Mouse (Mus musculus): ENCODE measurements around the gene Gm20517.

- no peak for TF ChIP-seq EP300 (optimal IDR thresholded peaks at IDR 0.05)
- TF ChIP-seq CTCF (IDR thresholded peaks at IDR 0.05; ENCODE audit: low read depth), result no peak
Observed at GRCm38 (mm10) chr17:47596162-47596838, 15.1 kb upstream of the Gm20517 start.

Measured in stomach, postnatal 0 days (tissue).